Mouse (Mus musculus) adrenal gland, adult 18-20 months (tissue): Measurements from ENCODE around the gene Fgfr2. TPM values are rescaled to one million over a fixed set of nuclear protein-coding genes. Genes with fewer than 3 reads are reported as not detected.

Experiments used
- DNase-seq, 2 experiments: peaks; one replicate each; pipeline ENCODE4 v3.0.0; 2021 to 2022; ENCODE audit warnings: low spot score in 2 of 2
- total RNA-seq, 2 experiments: library from RNA; stranded (reverse); gene quantifications; 1 replicate in 1 of 2; 2 replicates in 1 of 2; pipeline ENCODE4 v1.2.3; 2021

Gene Fgfr2
- total RNA-seq, 2 experiments from 2014 or later, result 294 to 308 TPM

- no peak for DNase-seq
Observed at GRCm38 (mm10) chr7:132702492-132703070, 420.6 kb downstream of the Fgfr2 start.

- DNase-seq, result no peak
Observed at GRCm38 (mm10) chr7:132702024-132702423, 421.1 kb downstream of the Fgfr2 start.

- DNase-seq, result no peak
Observed at GRCm38 (mm10) chr7:132701412-132701811, 421.7 kb downstream of the Fgfr2 start.

- DNase-seq, result no peak
Observed at GRCm38 (mm10) chr7:132700107-132700506, 423.0 kb downstream of the Fgfr2 start.

- no peak for DNase-seq
Observed at GRCm38 (mm10) chr7:132699639-132700038, 423.5 kb downstream of the Fgfr2 start.

GRCm38 (mm10) chr7:132699165-132699564, 424.0 kb downstream of the Fgfr2 start:
- no peak for DNase-seq

GRCm38 (mm10) chr7:132698737-132699136, 424.4 kb downstream of the Fgfr2 start:
- no peak for DNase-seq

GRCm38 (mm10) chr7:132697258-132697796, 425.8 kb downstream of the Fgfr2 start:
- DNase-seq, result no peak

- no peak for DNase-seq
Observed at GRCm38 (mm10) chr7:132693561-132693960, 429.6 kb downstream of the Fgfr2 start.

GRCm38 (mm10) chr7:132692719-132693118, 430.4 kb downstream of the Fgfr2 start:
- DNase-seq, result no peak

GRCm38 (mm10) chr7:132690716-132691472, 432.3 kb downstream of the Fgfr2 start:
- DNase-seq, result no peak

- no peak for DNase-seq
Observed at GRCm38 (mm10) chr7:132689722-132690121, 433.4 kb downstream of the Fgfr2 start.

- DNase-seq, result no peak
Observed at GRCm38 (mm10) chr7:132688721-132689120, 434.4 kb downstream of the Fgfr2 start.

GRCm38 (mm10) chr7:132687897-132688296, 435.3 kb downstream of the Fgfr2 start:
- no peak for DNase-seq

- no peak for DNase-seq
Observed at GRCm38 (mm10) chr7:132686515-132686914, 436.6 kb downstream of the Fgfr2 start.

GRCm38 (mm10) chr7:132683923-132684322, 439.2 kb downstream of the Fgfr2 start:
- DNase-seq, result no peak

- no peak for DNase-seq
Observed at GRCm38 (mm10) chr7:132682901-132683300, 440.2 kb downstream of the Fgfr2 start.

- DNase-seq, result no peak
Observed at GRCm38 (mm10) chr7:132682336-132682735, 440.8 kb downstream of the Fgfr2 start.

- no peak for DNase-seq
Observed at GRCm38 (mm10) chr7:132681831-132682230, 441.3 kb downstream of the Fgfr2 start.

- DNase-seq, result no peak
Observed at GRCm38 (mm10) chr7:132681296-132681695, 441.9 kb downstream of the Fgfr2 start.

- DNase-seq, result no peak
Observed at GRCm38 (mm10) chr7:132679549-132679948, 443.6 kb downstream of the Fgfr2 start.

GRCm38 (mm10) chr7:132679117-132679516, 444.0 kb downstream of the Fgfr2 start:
- DNase-seq, result no peak
